Mouse (Mus musculus) common myeloid progenitor, adult 5-6 weeks (primary cell): ENCODE results near the gene Rbm5. TPM values are rescaled to one million over a fixed set of nuclear protein-coding genes. Genes with fewer than 3 reads are reported as not detected.

Source experiments
- ATAC-seq: replicated peaks from 2 replicates; pipeline ENCODE4 v1.8.0; 2016; ENCODE audit warnings: low read depth, mild to moderate bottlenecking, moderate TSS enrichment, inconsistent platforms; ENCODE audit not compliant: poor library complexity, severe bottlenecking
- total RNA-seq: library from RNA; stranded (forward); fragments of 200-1000, 187-1606 nt; gene quantifications from 2 replicates; pipeline ENCODE4 v1.2.3, GENCODE M21; 2017

Rbm5 gene
- total RNA-seq, 1 experiment from 2014 or later = 222 TPM

- no peak for ATAC-seq
Measured at GRCm38 (mm10) chr9:107703337-107704122, 67.3 kb downstream of the Rbm5 start.

- no peak for ATAC-seq
Measured at GRCm38 (mm10) chr9:107702606-107703185, 68.1 kb downstream of the Rbm5 start.

GRCm38 (mm10) chr9:107701594-107701993 is 69.2 kb downstream of the Rbm5 start:
- no peak for ATAC-seq

- ATAC-seq = no peak
Measured at GRCm38 (mm10) chr9:107700114-107700571, 70.7 kb downstream of the Rbm5 start.

- ATAC-seq = no peak
Measured at GRCm38 (mm10) chr9:107699376-107699980, 71.3 kb downstream of the Rbm5 start.

GRCm38 (mm10) chr9:107698611-107699190 is 72.1 kb downstream of the Rbm5 start:
- no peak for ATAC-seq

GRCm38 (mm10) chr9:107697811-107698521 is 72.8 kb downstream of the Rbm5 start:
- no peak for ATAC-seq

- no peak for ATAC-seq
Measured at GRCm38 (mm10) chr9:107696845-107697610, 73.8 kb downstream of the Rbm5 start.

- no peak; the same call in 1 of the 2 replicates for ATAC-seq
Measured at GRCm38 (mm10) chr9:107696106-107696479, 74.7 kb downstream of the Rbm5 start.

- no peak for ATAC-seq
Measured at GRCm38 (mm10) chr9:107695441-107696105, 75.2 kb downstream of the Rbm5 start.

- no peak for ATAC-seq
Measured at GRCm38 (mm10) chr9:107694627-107695026, 76.2 kb downstream of the Rbm5 start.

GRCm38 (mm10) chr9:107693433-107693987 is 77.3 kb downstream of the Rbm5 start:
- ATAC-seq = no peak

- no peak for ATAC-seq
Measured at GRCm38 (mm10) chr9:107692785-107693184, 78.0 kb downstream of the Rbm5 start.

GRCm38 (mm10) chr9:107690391-107690790 is 80.4 kb downstream of the Rbm5 start:
- no peak for ATAC-seq

Other genes with a start within 250 kb of the Rbm5 start
- gene Tmem115, start 237.1 kb downstream of the Rbm5 start, total RNA-seq = 15.1 and 17.2 TPM in 2 replicates
- 13.7 and 33.9 TPM in 2 replicates for gene Cyb561d2, start 228.8 kb downstream of the Rbm5 start, total RNA-seq
- gene Nprl2, start 228.8 kb downstream of the Rbm5 start, total RNA-seq = 12.8 and 15.2 TPM in 2 replicates
- gene Zmynd10, start 223.7 kb downstream of the Rbm5 start, total RNA-seq = not detected in 2 replicates
- 29.3 and 37.4 TPM in 2 replicates for gene Rassf1, start 219.4 kb downstream of the Rbm5 start, total RNA-seq
- gene Tusc2, start 207.7 kb downstream of the Rbm5 start, total RNA-seq = 11.8 and 14.8 TPM in 2 replicates
- 6.9 and 7.2 TPM in 2 replicates for gene Hyal2, start 203.1 kb downstream of the Rbm5 start, total RNA-seq
- 0.53 and 1.2 TPM in 2 replicates for gene Hyal1, start 194.1 kb downstream of the Rbm5 start, total RNA-seq
- gene Naa80, start 192.1 kb downstream of the Rbm5 start, total RNA-seq = 13.3 TPM in 2 replicates
- gene Hyal3, start 190.2 kb downstream of the Rbm5 start, total RNA-seq = 0.87 and 3.9 TPM in 2 replicates
- 59.3 and 59.7 TPM in 2 replicates for gene Ifrd2, start 183.4 kb downstream of the Rbm5 start, total RNA-seq
- gene Sema3b, start 161.8 kb downstream of the Rbm5 start, total RNA-seq = not detected in 2 replicates
- gene Gnai2, start 135.6 kb downstream of the Rbm5 start, total RNA-seq = 319 and 345 TPM in 2 replicates
- gene Slc38a3, start 101.5 kb downstream of the Rbm5 start, total RNA-seq = not detected in 2 replicates
- not detected in 2 replicates for gene Gnat1, start 91.3 kb downstream of the Rbm5 start, total RNA-seq
- 0.23 TPM in 1 of 2 replicates, not detected in the other for gene Sema3f, start 60.5 kb downstream of the Rbm5 start, total RNA-seq
- 173 and 180 TPM in 2 replicates for gene Rbm6, start 102.2 kb upstream of the Rbm5 start, total RNA-seq
- 11.1 and 16.3 TPM in 2 replicates for gene Mon1a, start 117.2 kb upstream of the Rbm5 start, total RNA-seq
- 0.41 TPM in 1 of 2 replicates, not detected in the other for gene Mst1r, start 135.9 kb upstream of the Rbm5 start, total RNA-seq
- not detected in 2 replicates for gene Actl11, start 157.5 kb upstream of the Rbm5 start, total RNA-seq
- gene Camkv, start 164.7 kb upstream of the Rbm5 start, total RNA-seq = 0.32 TPM in 1 of 2 replicates, not detected in the other
- 12.8 and 23.2 TPM in 2 replicates for gene Traip, start 179.1 kb upstream of the Rbm5 start, total RNA-seq
- 42.5 and 52.7 TPM in 2 replicates for gene Uba7, start 204.5 kb upstream of the Rbm5 start, total RNA-seq
- not detected in 2 replicates for gene Gm20661, start 212.1 kb upstream of the Rbm5 start, total RNA-seq
- gene Inka1, start 214.9 kb upstream of the Rbm5 start, total RNA-seq = 38.5 and 45.8 TPM in 2 replicates
- gene Cdhr4, start 221.5 kb upstream of the Rbm5 start, total RNA-seq = 0.18 TPM in 1 of 2 replicates, not detected in the other
- gene Gm20662, start 225.4 kb upstream of the Rbm5 start, total RNA-seq = not detected in 2 replicates
- 29.5 and 169 TPM in 2 replicates for gene Ip6k1, start 231.5 kb upstream of the Rbm5 start, total RNA-seq